Mouse (Mus musculus) ovary, adult 18-20 months (tissue): ENCODE measurements around the gene Apof.
"Not testable (repeated sequence)": the region's sequence is repeated elsewhere in the genome, so short reads cannot be mapped to it uniquely, and the experiment has no call there.

Source experiments
- DNase-seq: peaks from one replicate; pipeline ENCODE4 v3.0.0; 2022; ENCODE audit warnings: low spot score, mixed read lengths

Gene Apof

GRCm38 (mm10) chr10:128259946-128260345, 8.5 kb upstream of the Apof start:
- no peak for DNase-seq

- not testable (repeated sequence) for DNase-seq
Measured at GRCm38 (mm10) chr10:128260376-128260775, 8.1 kb upstream of the Apof start.

- DNase-seq: no peak
Measured at GRCm38 (mm10) chr10:128262300-128262699, 6.2 kb upstream of the Apof start.

GRCm38 (mm10) chr10:128263393-128264310, 4.8 kb upstream of the Apof start:
- no peak for DNase-seq

GRCm38 (mm10) chr10:128269206-128269910, 887 bp downstream of the Apof start:
- DNase-seq: no peak

GRCm38 (mm10) chr10:128270287-128270841, 1.9 kb downstream of the Apof start, which contains the start of gene Stat2:
TSS of gene Stat2 (plus strand) at chr10:128270559.
- DNase-seq: peak; percentile 96

GRCm38 (mm10) chr10:128270866-128271265, 2.4 kb downstream of the Apof start:
- no peak for DNase-seq

GRCm38 (mm10) chr10:128271883-128272282, 3.4 kb downstream of the Apof start:
- DNase-seq: no peak

- not testable (repeated sequence) for DNase-seq
Measured at GRCm38 (mm10) chr10:128272819-128273439, 4.5 kb downstream of the Apof start.

- DNase-seq: not testable (repeated sequence)
Measured at GRCm38 (mm10) chr10:128275374-128275773, 6.9 kb downstream of the Apof start.

- no peak for DNase-seq
Measured at GRCm38 (mm10) chr10:128278158-128278557, 9.7 kb downstream of the Apof start.

- DNase-seq: no peak
Measured at GRCm38 (mm10) chr10:128280943-128281342, 12.5 kb downstream of the Apof start.

GRCm38 (mm10) chr10:128281682-128282081, 13.2 kb downstream of the Apof start:
- no peak for DNase-seq

- no peak for DNase-seq
Measured at GRCm38 (mm10) chr10:128282886-128283450, 14.5 kb downstream of the Apof start.

- no peak for DNase-seq
Measured at GRCm38 (mm10) chr10:128283604-128284579, 15.4 kb downstream of the Apof start.

GRCm38 (mm10) chr10:128290594-128290993, 22.1 kb downstream of the Apof start:
- not testable (repeated sequence) for DNase-seq

GRCm38 (mm10) chr10:128296370-128297090, 28.1 kb downstream of the Apof start:
- DNase-seq: no peak

GRCm38 (mm10) chr10:128297221-128297620, 28.8 kb downstream of the Apof start:
- no peak for DNase-seq

- DNase-seq: no peak
Measured at GRCm38 (mm10) chr10:128297622-128298021, 29.2 kb downstream of the Apof start.

- no peak for DNase-seq
Measured at GRCm38 (mm10) chr10:128298243-128298642, 29.8 kb downstream of the Apof start.
